Mouse (Mus musculus) embryonic facial prominence, embryonic 12.5 days (tissue): ENCODE measurements around the gene AC140267.1. TPM values are rescaled to one million over a fixed set of nuclear protein-coding genes. Genes with fewer than 3 reads are reported as not detected.
A peak's percentile ranks its signal among the peaks of the same experiment; 100 is the strongest.

ENCODE experiments used
- ATAC-seq: fragments of 200-750 bp; cut with Nextera tagmentation; 2 replicates; pipeline ENCODE4 v1.8.0; 2017; ENCODE audit not compliant: insufficient number of reproducible peaks, insufficient read depth, low FRiP score, low TSS enrichment
- H3K27ac ChIP-seq: fragments of 300-500 bp; sonication (generic); 2 replicates; pipeline ENCODE4 v1.5.1; 2016; ENCODE audit warnings: mild to moderate bottlenecking
- H3K27me3 ChIP-seq: fragments of 300-500 bp; sonication (generic); 2 replicates; pipeline ENCODE4 v1.6.1; 2016; ENCODE audit warnings: mild to moderate bottlenecking, moderate library complexity
- H3K36me3 ChIP-seq: fragments of 300-500 bp; sonication (generic); 2 replicates; pipeline ENCODE4 v1.6.1; 2016; ENCODE audit warnings: mild to moderate bottlenecking
- H3K4me1 ChIP-seq: fragments of 300-500 bp; sonication (generic); 2 replicates; pipeline ENCODE4 v1.6.1; 2016
- H3K4me2 ChIP-seq: fragments of 300-500 bp; sonication (generic); replicated peaks from 2 replicates; pipeline ENCODE4 v1.6.1; 2016; ENCODE audit warnings: mild to moderate bottlenecking, moderate library complexity
- H3K4me3 ChIP-seq: fragments of 300-500 bp; sonication (generic); 2 replicates; pipeline ENCODE4 v1.5.1; 2016; ENCODE audit warnings: mild to moderate bottlenecking
- H3K9ac ChIP-seq: fragments of 300-500 bp; sonication (generic); 2 replicates; pipeline ENCODE4 v1.6.1; 2016; ENCODE audit warnings: mild to moderate bottlenecking, moderate library complexity
- H3K9me3 ChIP-seq: fragments of 300-500 bp; sonication (generic); 2 replicates; pipeline ENCODE4 v1.6.1; 2016; ENCODE audit warnings: mild to moderate bottlenecking, moderate library complexity
- WGBS: fragments of 180-500 bp; shearing (Covaris S2); methylation state at CpG from one replicate; pipeline ENCODE4 v1.1.7; 2016; 5-methylcytosine and 5-hydroxymethylcytosine counted together
- polyA plus RNA-seq: library from polyadenylated mRNA; unstranded; fragments of >200 nt; fragmentation: Nextera tagmentation; extraction: Ambion mirVana; gene quantifications from 2 replicates; pipeline ENCODE4 v1.2.1, GENCODE M21; 2016

Gene AC140267.1
- polyA plus RNA-seq, 1 experiment from 2014 or later: 1.6 TPM

DNA sequence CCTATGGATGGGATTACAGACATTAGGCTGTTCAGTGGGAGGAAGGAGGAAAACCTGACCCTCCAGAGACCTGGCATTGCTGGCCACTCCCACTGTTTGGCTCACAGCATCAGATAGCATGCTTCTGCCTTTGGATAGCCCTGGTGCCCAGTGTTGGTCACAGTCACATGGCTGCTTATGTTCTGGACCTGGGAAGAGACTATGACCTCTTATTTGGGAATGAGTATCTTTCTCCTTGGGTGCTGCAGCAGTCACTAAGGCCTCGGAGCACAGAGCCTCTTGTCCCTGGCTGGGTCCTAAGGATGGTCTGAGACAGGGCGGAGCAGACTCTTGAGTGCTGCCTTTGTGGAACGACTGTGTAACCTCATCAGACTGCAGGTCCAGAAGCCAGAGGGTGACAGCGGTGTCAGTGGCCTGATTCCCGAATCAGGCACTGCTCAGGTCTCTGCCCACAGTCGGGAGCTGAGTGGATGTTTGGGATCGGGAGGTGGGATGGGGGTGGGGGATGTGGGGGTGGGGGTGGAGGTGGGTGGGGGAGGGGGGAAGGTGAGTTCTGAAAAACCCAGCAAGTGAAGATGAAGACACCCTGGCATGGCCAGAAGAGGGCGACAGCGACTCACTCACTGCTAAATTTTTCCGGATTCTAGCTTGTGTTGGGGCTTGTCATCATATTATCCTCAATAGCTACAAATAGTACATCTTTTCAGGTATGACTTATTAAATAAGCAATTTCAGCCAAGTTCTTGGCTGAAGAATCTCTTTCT, 19.7 kb upstream of the AC140267.1 start:
- no peak overlapping the region for H3K27ac ChIP-seq

DNA sequence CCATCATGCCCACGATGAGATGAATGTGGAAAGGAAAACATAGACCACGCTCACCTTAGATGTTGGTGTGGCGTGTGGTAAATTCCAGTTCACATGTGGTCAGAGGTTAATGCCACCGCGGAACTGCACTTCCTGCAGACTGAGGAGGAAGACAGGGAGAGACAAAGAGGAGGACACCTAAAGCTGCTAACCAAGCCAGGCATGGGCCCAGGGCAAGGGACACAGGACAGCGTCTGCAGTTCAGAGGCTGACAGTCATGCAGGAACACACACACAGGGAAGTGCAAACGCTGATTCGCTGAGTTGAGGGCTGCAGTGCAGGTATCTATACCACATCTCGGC, 19.2 kb upstream of the AC140267.1 start:
- WGBS: 68% methylated on average over 9 of the region's 9 CpGs
- Histone ChIP-seq H3K4me1 (peaks cover 14% of the 10 kb centered on the region), H3K27ac (no peak overlapping the region), H3K9me3 (no peaks in the 10 kb centered on the region), H3K27me3 (no peaks in the 10 kb centered on the region), H3K9ac (no peak overlapping the region), H3K36me3 (peaks cover 26% of the 10 kb centered on the region), H3K4me3 (no peak overlapping the region), H3K4me2 (no peak overlapping the region)
- ATAC-seq: no peak

More for the DNA sequence above, 19.7 kb upstream of the AC140267.1 start:
- Histone ChIP-seq H3K36me3 (peaks cover 31% of the 10 kb centered on the region), H3K27me3 (no peaks in the 10 kb centered on the region), H3K4me2 (no peak overlapping the region), H3K9me3 (no peaks in the 10 kb centered on the region), H3K4me3 (no peak overlapping the region), H3K9ac (no peak overlapping the region), H3K4me1 (peaks cover 14% of the 10 kb centered on the region)
- WGBS: 20% methylated on average over 10 of the region's 10 CpGs
- ATAC-seq: no peak

DNA sequence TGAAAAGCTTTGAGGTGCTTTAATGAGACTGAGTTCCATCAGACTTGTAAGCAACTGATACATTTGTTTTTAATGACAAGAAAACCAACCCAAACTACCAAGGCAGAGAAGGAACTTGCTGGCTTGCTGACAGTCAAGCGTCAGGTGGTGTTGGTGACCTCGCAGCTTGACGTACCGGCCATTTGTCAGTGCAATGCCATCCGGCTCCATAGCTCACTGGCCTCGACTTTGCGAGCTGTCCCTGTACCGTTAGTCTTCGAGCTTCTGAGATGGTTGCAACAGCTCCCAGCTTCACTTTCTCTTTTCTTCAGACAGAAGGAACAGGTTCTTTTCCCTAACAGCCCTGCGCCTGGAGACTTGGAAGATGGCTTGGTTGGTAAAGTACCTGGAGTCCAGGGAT, 18.2 kb upstream of the AC140267.1 start:
- H3K4me3 ChIP-seq: no peak overlapping the region
- no peak overlapping the region for H3K9ac ChIP-seq
- H3K27ac ChIP-seq: no peak overlapping the region
- H3K27me3 ChIP-seq: no peaks in the 10 kb centered on the region
- H3K36me3 ChIP-seq: peaks cover 16% of the 10 kb centered on the region; the same call in 1 of the 2 replicates
- H3K4me1 ChIP-seq: peaks cover 14% of the 10 kb centered on the region
- H3K9me3 ChIP-seq: no peaks in the 10 kb centered on the region
- 88% methylated on average over 10 of the region's 10 CpGs for WGBS
- ATAC-seq: no peak
- H3K4me2 ChIP-seq: no peak overlapping the region

DNA sequence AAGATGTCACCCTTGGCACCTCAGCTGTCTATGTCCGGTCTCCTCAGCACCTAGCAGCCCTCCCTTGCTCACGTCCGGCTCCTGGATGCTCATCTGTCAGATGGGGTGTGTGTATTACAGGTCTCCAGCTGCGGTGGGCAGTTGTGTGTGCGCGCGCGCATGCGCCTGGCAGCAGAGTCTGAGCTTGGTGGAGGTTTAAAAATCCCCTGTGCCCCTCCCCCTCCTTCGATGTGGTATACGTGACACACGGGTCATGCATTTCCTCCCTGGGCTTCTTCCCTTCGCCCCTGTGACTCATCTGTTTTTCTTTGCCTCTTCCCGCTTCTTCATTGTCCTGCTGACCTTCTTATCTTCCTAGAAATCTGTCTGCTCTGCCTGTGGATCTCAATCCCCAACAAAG, 16.4 kb upstream of the AC140267.1 start:
- H3K4me2 ChIP-seq: peak overlapping the region; percentile 18
- 38% methylated on average over 14 of the region's 14 CpGs for WGBS

DNA sequence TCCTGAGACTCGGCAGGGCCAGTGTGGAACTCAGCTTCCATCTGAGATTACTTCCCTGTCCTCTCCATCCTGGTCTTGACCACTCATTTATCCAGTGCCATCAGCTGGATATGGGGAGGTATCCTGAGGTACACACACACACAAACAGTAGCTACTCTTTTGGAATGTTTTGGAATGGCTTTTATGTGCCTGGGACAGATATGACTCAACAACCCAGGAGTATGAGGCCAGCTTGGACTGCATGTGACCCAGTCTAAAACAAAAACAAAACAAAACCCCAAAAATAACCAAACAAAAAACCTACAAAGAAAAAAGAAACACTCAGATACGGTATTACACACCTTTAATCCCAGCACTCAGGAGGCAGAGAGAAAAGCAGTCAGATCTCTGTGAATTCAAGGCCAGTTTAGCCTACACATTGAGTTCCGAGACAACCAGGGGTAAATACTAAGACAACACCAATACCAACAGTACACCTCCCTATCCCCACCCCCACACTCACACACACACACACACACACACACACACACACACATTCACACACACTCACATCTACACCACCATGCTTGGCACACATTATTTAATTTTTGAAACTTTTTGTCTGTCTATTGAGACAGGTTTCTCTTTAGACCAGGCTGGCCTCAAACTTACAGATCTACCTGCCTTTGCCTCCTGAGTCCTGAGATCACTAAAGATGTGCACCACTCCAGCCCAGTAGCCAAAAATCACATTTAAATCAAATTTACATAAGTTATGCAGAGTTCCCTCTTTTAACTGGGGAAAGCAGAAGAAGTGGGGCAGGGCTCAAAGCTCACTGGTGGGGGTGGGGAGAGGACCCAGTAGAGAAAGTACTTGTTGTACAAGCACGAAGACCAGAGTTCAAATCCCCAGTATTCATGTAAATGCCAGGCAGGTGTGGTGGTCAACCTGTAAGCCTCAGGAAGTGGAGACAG, 15.7 kb upstream of the AC140267.1 start:
- peak overlapping the region; percentile 18; the same call in 1 of the 2 replicates for H3K4me2 ChIP-seq
- H3K4me1 ChIP-seq: peaks cover 14% of the 10 kb centered on the region
- H3K36me3 ChIP-seq: no peaks in the 10 kb centered on the region
- H3K27ac ChIP-seq: no peak overlapping the region
- H3K9ac ChIP-seq: no peak overlapping the region
- no peak for ATAC-seq
- H3K4me3 ChIP-seq: no peak overlapping the region
- no peaks in the 10 kb centered on the region for H3K27me3 ChIP-seq
- 64% methylated on average over 4 of the region's 4 CpGs for WGBS
- H3K9me3 ChIP-seq: no peaks in the 10 kb centered on the region

More for the DNA sequence above, 16.4 kb upstream of the AC140267.1 start:
- H3K36me3 ChIP-seq: no peaks in the 10 kb centered on the region
- H3K9ac ChIP-seq: no peak overlapping the region
- no peaks in the 10 kb centered on the region for H3K27me3 ChIP-seq
- no peak overlapping the region for H3K27ac ChIP-seq
- H3K4me3 ChIP-seq: no peak overlapping the region
- peaks cover 14% of the 10 kb centered on the region for H3K4me1 ChIP-seq
- no peaks in the 10 kb centered on the region for H3K9me3 ChIP-seq
- no peak for ATAC-seq

DNA sequence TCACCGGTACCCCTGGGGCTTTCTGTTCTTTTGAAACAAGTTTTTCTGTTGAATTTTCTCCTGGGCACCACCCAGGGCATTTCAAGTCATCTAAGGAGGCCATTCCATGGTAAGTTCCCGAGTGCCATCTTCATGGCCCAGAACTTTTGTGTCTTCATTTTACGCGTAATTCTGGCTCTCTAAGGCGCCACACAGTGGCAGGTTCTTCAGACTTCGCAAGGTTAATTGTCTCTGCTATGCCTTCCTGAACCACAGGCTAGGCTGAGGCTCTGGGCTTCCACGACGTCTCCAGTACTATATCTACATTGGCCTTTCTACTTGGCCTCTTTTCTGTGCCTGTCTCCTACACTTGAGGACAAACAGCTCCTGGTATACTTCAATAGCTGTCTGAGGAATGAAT, 14.6 kb upstream of the AC140267.1 start:
- Histone ChIP-seq H3K4me3 (no peak overlapping the region), H3K36me3 (no peaks in the 10 kb centered on the region), H3K4me2 (no peak overlapping the region), H3K9ac (no peak overlapping the region), H3K27me3 (no peaks in the 10 kb centered on the region), H3K9me3 (no peaks in the 10 kb centered on the region), H3K27ac (no peak overlapping the region), H3K4me1 (peaks cover 9% of the 10 kb centered on the region)
- WGBS: 68% methylated on average over 8 of the region's 8 CpGs
- ATAC-seq: no peak

DNA sequence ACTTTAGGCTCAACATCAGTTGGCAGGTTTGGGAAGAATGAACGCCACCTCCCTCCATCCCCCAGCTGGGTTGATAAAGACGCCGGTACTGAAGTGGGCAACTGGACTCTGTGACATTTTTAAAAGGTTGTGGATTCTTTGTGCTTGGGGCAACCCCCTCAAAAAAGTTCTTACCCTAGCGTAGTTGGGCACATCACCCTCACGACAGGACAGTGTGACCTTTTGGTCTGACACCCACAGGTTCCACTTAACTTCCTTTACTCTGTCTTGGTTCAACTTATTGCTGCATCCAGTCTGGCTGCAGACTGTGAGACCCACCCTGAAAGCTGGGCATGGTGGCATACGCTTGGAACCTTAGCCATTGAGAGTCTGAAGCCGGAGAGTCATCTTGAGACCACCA, 11.9 kb upstream of the AC140267.1 start:
- WGBS: 91% methylated on average over 7 of the region's 7 CpGs
- ATAC-seq: no peak

DNA sequence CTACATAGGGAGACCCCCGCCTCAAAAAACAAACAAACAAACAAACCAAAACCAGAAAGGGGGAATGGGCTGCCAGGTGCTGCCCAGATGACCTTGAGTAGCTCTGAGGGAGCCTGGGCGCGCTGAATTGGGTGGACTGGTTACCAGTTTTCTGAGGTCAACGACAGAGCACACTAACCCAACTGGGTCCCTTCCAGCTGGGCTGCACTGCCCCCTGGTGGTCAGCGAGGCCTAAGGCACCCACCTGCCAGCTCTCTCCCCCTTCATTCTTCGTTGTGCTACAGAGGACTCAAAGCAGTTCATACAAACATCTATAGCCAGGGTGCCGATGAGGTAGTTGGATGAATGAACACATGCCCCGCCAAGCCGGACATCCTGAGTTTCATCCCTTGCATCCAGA, 10.4 kb upstream of the AC140267.1 start:
- Histone ChIP-seq H3K27ac (no peak overlapping the region), H3K36me3 (no peaks in the 10 kb centered on the region), H3K9me3 (no peaks in the 10 kb centered on the region), H3K4me1 (no peaks in the 10 kb centered on the region), H3K9ac (no peak overlapping the region), H3K4me2 (no peak overlapping the region), H3K27me3 (no peaks in the 10 kb centered on the region), H3K4me3 (no peak overlapping the region)
- ATAC-seq: no peak
- WGBS: 25% methylated on average over 9 of the region's 9 CpGs

More for the DNA sequence above, 11.9 kb upstream of the AC140267.1 start:
- peaks cover 8% of the 10 kb centered on the region for H3K4me1 ChIP-seq
- H3K36me3 ChIP-seq: no peaks in the 10 kb centered on the region
- no peaks in the 10 kb centered on the region for H3K9me3 ChIP-seq
- H3K27me3 ChIP-seq: no peaks in the 10 kb centered on the region
- H3K27ac ChIP-seq: no peak overlapping the region
- H3K4me3 ChIP-seq: no peak overlapping the region
- H3K9ac ChIP-seq: no peak overlapping the region
- H3K4me2 ChIP-seq: no peak overlapping the region

DNA sequence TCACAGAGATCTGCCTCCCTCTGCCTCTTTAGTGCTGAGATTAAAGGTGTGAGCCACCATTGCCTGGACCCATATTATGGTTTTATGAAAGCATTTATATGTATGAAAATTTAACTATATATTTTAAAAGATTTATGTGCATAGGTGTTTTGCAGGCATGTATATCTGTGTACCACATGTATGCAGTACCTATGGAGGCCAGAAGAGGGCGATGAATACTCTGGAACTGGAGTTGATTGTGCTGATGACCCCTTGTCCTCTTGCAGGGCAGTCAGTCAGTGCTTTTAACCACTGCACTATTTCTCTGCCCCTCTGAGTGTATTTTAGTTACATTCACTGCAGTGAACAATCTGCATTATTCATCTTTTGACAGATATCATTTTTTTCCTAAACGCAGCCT, 9.8 kb upstream of the AC140267.1 start:
- Histone ChIP-seq H3K36me3 (no peaks in the 10 kb centered on the region), H3K9ac (no peak overlapping the region), H3K9me3 (no peaks in the 10 kb centered on the region), H3K4me3 (no peak overlapping the region), H3K27me3 (no peaks in the 10 kb centered on the region), H3K4me1 (no peaks in the 10 kb centered on the region), H3K4me2 (no peak overlapping the region), H3K27ac (no peak overlapping the region)
- no peak for ATAC-seq
- 42% methylated on average over 2 of the region's 2 CpGs for WGBS

DNA sequence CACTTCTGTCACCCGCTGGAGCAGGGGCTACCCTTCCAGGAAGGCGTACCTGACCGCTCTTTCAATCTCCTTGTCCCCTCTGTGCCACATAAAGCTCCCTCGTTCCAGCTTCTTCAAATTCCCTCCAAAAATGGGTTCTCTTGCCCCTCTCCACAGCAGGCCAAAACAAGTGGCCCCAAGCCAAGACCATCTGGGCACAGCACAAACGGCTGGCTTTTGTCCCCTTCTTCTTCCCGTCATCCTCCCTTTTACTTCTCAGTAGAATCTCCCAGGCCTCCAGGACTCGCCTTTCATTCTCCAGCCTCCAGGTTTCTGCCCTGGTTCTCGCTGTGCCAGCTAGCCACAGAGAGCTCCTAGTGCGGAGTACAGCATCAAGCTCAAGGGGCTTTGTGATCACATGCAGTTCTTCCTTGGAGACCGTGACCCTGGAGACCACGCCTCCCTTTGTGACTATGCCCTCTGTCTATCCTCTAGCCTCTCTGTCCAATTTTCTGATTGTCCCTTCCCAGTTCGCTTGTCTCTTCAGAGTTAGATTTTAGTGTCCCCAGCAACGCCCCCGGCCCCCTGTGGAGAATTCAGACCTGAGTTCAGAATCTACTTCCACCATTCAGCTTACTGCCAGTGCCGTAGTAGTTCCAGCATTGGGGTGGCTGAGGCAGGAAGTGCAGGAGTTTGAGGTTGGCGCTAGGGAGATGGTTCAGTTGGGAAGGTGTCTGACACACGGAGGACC, 7.4 kb upstream of the AC140267.1 start:
- WGBS: 76% methylated on average over 17 of the region's 17 CpGs

DNA sequence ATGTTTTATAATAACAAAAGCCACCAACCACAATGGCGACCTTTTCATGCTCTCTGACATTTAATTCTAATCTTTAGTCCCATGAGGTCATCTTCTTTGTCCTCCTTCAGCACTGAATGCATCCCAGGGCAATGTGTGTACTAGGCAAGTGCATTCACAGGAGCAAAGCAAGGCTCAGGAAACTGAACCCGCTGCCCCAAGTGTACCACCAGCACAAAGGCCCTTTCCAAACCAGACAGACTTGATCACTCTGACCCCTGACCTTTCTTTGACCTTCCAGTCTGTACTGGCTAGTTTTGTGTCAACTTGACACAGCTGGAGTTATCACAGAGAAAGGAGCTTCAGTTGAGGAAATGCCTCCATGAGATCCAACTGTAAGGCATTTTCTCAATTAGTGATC, 3.3 kb upstream of the AC140267.1 start:
- no peak overlapping the region for H3K9ac ChIP-seq
- H3K9me3 ChIP-seq: no peaks in the 10 kb centered on the region

More for the DNA sequence above, 7.4 kb upstream of the AC140267.1 start:
- Histone ChIP-seq H3K9me3 (no peaks in the 10 kb centered on the region), H3K4me2 (no peak overlapping the region), H3K27me3 (no peaks in the 10 kb centered on the region), H3K4me1 (peaks cover 3% of the 10 kb centered on the region; the same call in 1 of the 2 replicates), H3K9ac (no peak overlapping the region), H3K36me3 (no peaks in the 10 kb centered on the region), H3K4me3 (no peak overlapping the region), H3K27ac (no peak overlapping the region)
- ATAC-seq: no peak

More for the DNA sequence above, 3.3 kb upstream of the AC140267.1 start:
- H3K4me2 ChIP-seq: no peak overlapping the region
- WGBS: 48% methylated on average over 2 of the region's 2 CpGs
- peaks cover 12% of the 10 kb centered on the region; the same call in 1 of the 2 replicates for H3K4me1 ChIP-seq
- no peak overlapping the region for H3K27ac ChIP-seq
- H3K27me3 ChIP-seq: no peaks in the 10 kb centered on the region
- no peak for ATAC-seq
- no peak overlapping the region for H3K4me3 ChIP-seq
- peaks cover 16% of the 10 kb centered on the region for H3K36me3 ChIP-seq
